Mouse (Mus musculus) forebrain, embryonic 12.5 days (tissue): ENCODE measurements around the gene Stard10. TPM values are rescaled to one million over a fixed set of nuclear protein-coding genes. Genes with fewer than 3 reads are reported as not detected.

ENCODE experiments used
- polyA plus RNA-seq: library from polyadenylated mRNA; unstranded; fragments of >200 nt; fragmentation: Nextera tagmentation; extraction: Ambion mirVana; gene quantifications from 2 replicates; pipeline ENCODE4 v1.2.1, GENCODE M21; 2016

Gene Stard10
- polyA plus RNA-seq, 1 experiment from 2014 or later = 6.2 TPM

Other genes starting within 250 kb of the Stard10 start
- gene Fchsd2, start 224.2 kb upstream of the Stard10 start, polyA plus RNA-seq = 34.0 and 37.5 TPM in 2 replicates
- 18.8 and 21.8 TPM in 2 replicates for gene Atg16l2, start 14.8 kb upstream of the Stard10 start, polyA plus RNA-seq
- 11.9 and 13.4 TPM in 2 replicates for gene Arap1, start 31.0 kb downstream of the Stard10 start, polyA plus RNA-seq
- gene Gm45837, start 93.8 kb downstream of the Stard10 start, polyA plus RNA-seq = not detected in 2 replicates
- 23.1 and 25.7 TPM in 2 replicates for gene Pde2a, start 104.6 kb downstream of the Stard10 start, polyA plus RNA-seq